Mouse (Mus musculus) layer of hippocampus, adult 11-12 months (tissue): ENCODE results near the gene Ptprd.

Experiments used
- DNase-seq: peaks from one replicate; pipeline ENCODE4 v3.0.0; 2022; ENCODE audit warnings: low spot score

Ptprd gene

DNA sequence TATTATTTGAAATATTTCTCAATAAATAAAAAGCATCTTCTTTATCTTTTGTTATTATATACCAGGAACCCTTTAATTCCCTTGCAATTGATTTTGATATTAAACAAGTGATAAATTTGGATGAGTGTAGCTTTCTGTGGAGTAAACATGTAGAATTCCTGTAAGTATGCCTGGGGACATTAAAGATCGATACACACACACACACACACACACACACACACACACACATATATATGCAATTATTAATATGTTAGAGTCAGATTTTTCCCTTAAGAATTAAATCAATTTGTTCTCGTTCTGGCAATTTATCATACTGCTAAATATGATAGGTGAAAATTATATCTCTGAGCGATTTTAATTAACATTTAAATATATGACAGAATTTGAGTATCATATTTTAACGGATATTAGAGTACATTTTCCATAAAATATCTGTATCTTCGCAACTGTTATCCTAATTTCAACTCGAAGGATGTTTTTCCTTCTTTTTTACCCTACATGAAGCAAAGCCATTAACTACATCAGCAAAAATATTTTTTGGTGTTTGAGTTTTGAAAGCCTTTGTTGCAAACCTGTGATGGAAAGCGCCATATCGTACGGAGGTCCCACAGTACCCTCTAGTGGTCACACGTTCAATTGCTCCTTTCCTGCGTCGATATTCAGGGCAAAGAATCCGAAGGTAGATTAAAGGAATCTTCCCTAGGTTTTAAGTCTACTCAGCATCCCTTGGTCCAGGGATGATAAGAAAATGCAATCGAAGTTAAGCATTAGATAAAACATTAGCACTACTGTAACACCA lies 653.2 kb downstream of the Ptprd start:
- peak; percentile 58 for DNase-seq

DNA sequence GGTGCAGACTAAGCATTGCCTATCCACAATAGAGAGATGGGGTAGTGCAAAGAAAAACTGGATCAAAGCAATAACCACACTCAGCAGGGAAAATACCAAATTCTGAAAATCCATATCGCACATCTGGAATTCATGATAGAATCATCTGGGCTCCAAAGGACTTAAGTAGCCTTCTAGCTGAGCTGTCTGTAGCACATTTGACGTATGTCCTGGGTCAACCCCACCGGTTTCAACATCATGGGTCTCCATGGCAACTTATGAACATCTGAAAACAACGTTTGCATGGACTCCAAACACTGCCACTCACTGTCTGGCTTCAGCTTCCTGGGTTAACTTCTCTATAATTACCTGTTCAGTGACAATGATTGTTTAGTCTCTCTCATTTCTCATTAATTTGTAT lies 655.9 kb downstream of the Ptprd start:
- no peak for DNase-seq

- no peak for DNase-seq
These were observed 673.9 kb downstream of the Ptprd start for GRCm38 (mm10) chr4:77537843-77538242.

GRCm38 (mm10) chr4:77537336-77537735 lies 674.4 kb downstream of the Ptprd start:
- DNase-seq: no peak

DNA sequence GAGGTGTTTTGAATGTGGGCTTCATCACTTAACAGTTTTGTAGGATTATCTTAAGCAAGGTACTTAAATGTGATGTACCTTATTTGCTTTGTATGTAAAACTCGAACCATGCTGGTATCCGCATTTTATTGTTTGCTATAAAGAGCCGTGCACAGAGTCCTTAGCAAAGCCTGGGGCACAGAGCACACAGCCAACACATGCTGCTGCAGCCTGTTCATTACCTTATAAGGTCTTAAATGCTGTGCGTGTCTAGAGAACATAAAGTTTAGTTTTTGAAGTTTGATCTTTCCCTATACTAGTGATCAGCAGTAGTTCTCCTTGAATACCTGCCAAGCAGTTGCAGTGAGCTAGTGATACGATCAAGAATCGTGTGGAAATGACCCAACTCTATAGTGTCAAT lies 676.2 kb downstream of the Ptprd start:
- no peak for DNase-seq

- DNase-seq: no peak
These were observed 677.2 kb downstream of the Ptprd start for GRCm38 (mm10) chr4:77534553-77534952.

- peak; percentile 25 for DNase-seq
These were observed 692.6 kb downstream of the Ptprd start for GRCm38 (mm10) chr4:77519166-77519565.

DNA sequence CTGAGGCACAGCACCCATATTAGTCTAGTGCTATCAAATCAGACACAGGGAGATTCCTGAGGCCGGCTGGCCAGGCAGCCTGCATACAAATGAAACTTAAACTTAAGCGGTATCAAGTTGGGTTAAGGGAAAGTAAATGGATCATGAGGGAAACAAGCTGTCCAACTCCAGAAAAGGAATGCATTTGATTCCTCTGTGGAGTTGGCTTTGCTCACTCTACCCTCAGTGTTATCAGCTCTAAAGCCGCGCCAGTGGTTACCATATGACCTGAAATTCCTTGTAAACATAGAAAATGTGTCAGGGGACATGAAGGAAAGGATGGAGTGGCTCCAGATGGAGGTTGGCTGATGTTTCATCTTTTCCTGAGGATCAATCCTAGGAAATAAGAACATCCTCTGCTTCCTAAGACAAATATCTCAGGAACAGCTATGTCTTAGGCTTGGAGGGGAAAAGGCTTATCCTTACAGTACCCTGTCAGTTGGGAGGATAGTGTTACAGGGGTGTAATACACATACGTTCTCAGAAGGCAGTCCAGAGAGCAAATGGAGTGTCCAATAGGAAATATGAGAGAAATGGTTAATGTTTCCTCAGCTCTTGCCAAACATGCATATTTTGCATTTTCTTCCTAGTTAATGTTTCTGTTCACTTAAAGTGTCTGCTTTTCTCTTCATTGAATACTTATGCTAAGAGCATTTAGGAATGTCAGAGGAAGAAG lies 697.7 kb downstream of the Ptprd start:
- no peak for DNase-seq

DNA sequence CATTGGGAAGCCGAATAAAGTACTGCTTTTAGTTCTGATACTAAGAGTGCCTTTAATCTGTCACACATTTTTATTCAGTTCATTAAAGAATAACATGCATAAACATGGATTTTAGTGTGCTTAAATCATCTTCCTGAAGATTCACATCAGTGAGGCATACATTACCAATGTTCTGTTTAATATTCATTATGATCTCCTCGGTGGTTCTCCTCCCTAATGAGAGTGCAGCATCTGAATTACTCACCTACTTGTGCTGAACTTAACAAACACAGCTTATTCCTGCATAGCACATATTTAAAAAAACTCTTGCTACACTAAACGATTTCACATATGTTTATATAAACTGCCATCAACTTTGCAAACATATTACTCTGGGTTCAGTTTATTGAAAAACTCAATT lies 698.7 kb downstream of the Ptprd start:
- no peak for DNase-seq

- DNase-seq: no peak
These were observed 757.7 kb downstream of the Ptprd start for GRCm38 (mm10) chr4:77454049-77454448.

DNA sequence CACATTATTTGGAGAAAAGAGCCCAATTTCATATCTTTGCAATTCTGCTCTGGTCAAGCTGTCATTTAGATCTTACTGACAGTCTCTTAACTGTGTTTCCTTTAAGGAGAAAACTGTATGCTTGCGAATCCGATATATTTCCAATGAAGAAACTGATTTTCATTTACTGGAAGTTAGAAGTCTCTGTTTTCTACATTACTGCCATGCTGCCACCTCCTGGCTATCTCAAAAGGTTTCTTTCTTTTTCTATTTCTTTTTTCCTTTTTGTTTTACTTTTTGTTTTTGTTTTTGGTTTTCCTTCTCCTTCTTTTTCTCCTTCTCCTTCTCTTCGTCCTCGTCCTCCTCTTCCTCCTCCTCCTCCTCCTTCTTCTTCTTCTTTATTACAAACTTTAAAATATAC lies 812.6 kb downstream of the Ptprd start:
- no peak for DNase-seq

- DNase-seq: no peak
These were observed 850.0 kb downstream of the Ptprd start for GRCm38 (mm10) chr4:77361728-77362127.

DNA sequence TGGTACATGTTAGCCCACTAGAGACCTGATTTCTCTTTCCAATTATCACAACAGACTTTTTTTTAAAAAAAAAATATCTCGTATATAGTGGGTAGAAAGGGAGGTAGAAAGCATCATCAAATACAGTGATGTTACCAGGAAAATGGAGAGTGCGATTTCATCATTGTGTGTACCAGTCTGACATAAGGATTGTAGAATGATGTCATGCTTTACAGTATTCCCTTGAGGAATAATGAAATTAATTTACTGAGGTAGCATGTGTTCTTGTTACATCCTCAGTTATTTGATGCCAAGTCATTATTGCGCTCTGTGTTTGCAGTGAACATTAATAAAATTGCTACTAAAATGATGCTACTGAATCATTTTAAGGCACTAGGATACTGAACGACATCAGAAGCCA lies 884.6 kb downstream of the Ptprd start:
- DNase-seq: no peak

GRCm38 (mm10) chr4:77317060-77317680 lies 894.6 kb downstream of the Ptprd start:
- no peak for DNase-seq

DNA sequence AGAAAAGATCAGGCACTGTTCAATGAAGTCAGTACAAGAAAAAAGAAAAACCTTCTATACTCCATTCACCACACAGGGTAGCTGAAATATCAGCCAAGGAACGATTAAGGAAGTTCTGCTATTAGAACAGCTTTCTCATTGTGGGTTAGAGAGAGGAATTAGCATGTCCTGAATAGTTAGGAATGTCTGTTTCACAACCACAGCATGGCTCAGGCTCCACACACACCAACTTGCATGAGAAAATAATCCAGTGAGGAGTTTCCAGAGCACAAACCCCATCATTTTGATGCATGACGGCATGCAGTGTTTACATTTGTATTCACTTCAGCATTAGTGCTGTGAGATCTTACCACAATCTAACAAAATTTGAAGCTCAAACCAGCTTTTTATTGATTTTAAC lies 895.1 kb downstream of the Ptprd start:
- no peak for DNase-seq

DNA sequence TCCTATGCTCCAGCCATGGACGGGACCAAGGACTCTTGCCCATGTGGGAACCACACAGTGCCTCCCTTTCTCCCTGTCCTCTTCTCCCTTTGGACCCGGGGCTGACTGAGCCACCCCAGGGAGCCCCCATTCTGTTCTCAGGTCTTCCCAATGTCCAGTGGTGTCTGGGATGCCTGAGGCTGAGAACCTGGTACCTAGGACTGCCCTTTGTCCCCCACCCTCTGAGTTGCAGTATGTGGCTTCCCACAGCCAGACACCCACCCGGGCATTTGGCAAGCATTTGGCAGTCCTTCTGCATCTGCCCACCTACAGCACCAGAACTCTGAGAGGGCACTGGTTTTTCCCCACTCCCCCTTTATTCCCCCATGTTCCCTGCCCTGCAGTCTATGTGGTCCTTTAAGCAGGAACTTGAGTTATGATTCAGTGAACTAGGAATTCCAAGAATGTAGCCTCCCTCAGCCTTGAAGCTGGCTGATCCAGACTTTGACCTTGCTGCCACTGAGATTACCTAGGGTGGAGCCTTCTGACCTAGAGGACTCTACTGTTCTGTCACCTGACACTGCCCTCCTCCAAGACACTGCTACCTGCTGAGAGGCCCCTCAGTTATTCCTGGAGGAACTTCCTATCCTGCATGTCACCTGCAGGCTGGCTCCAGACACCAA lies 901.5 kb downstream of the Ptprd start:
- DNase-seq: no peak

DNA sequence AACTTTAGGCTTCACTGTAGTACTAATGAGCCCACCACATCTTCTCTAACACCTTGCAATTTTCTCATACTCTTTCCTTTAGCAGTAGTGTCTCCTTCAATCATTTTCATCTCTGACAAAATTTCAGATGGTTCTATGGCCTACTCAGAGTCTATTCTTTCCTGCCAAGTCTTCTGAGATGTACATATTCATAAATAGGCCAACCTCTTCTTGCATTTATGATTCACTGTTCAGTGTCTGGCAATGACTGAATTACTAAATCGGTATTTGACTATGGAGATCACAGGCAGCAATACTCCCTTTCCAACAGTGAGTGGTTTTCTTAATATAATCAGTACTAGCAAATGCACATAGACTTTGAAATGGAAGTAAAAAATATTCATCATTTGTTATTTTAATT lies 928.3 kb downstream of the Ptprd start:
- no peak for DNase-seq

GRCm38 (mm10) chr4:77277913-77278312 lies 933.8 kb downstream of the Ptprd start:
- no peak for DNase-seq

DNA sequence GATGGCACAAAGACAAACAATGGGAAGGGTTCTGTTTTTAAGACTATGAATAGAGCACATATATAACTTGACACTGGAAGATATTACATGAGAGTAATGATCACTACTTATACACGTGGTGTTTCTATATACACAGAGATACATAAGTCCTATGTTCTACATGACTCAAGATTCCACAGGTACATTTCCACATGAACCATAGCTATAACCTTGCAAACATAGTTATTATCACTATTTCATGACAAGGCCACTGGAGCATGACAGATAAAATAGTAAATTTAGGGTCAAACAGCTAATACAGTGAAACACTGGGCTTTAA lies 951.8 kb downstream of the Ptprd start:
- no peak for DNase-seq

GRCm38 (mm10) chr4:77259250-77259971 lies 952.4 kb downstream of the Ptprd start:
- no peak for DNase-seq

DNA sequence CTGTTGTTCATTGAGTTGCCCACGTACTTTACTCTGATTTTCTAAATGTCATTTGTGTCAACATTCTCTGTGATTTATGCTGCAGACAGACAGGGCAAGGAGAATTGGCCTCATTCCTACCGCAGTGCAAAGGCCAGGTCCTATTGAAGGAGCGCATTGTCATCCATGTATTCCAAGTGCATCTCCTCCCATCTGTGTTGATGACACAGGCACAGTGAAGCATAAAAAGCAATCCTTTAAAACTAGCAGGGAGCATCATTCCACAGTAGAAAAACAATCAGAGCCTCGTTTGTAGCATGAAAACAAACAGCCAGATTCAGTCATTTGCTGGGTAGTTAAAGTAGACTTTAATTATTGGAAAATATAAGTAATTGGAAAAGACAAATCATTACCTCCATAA lies 960.6 kb downstream of the Ptprd start:
- DNase-seq: no peak

- DNase-seq: no peak
These were observed 962.0 kb downstream of the Ptprd start for GRCm38 (mm10) chr4:77249801-77250200.
